Mouse (Mus musculus): ENCODE measurements around the gene Samd4. TPM values are rescaled to one million over a fixed set of nuclear protein-coding genes. Genes with fewer than 3 reads are reported as not detected.

Gene Samd4
- polyA plus RNA-seq, 1 experiment from 2014 or later = 4.5 TPM

DNA sequence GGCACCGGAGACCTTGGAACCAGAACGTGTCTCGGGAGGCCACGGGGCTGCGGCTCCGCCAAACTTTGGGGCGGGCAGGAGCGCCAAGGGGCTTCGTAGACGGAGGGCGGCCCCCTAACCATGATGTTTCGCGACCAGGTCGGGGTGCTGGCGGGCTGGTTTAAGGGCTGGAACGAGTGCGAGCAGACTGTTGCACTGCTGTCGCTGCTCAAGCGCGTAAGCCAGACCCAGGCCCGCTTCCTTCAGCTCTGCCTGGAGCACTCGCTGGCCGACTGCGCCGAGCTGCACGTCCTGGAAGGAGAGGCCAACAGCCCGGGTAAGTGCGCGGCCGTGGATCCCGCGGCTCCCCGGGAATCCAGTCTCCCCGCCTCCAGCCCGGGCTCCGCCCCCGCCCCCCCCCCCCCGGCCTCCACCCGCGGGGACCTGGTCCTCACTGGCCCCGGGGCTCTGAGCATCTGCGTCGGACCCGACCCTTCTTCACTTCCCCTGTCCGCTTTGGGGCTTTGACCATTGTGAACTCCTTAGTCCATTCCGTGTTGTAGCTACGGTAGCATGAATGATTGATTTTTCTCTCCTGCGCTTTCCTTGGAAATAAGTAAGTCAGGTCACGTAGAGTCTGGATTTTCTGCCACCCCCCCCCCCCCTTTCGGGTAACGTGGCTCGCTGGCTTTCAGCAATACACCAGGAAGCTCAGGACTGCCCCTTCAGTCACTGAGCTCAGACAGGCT lies 2.2 kb downstream of the Samd4 start:
- Histone ChIP-seq H3K9me3 (no peaks in the 10 kb centered on the region), H3K27me3 (ENCODE audit: insufficient read depth, poor library complexity, severe bottlenecking) (peaks cover 27% of the 10 kb centered on the region), H3K4me1 (replicated peaks) (peaks cover 47% of the 10 kb centered on the region), H3K36me3 (0 out of 2 replicates have a peak, but pooled peaks cover 6% of the 10 kb centered on the region), H3K4me3 (peak overlapping the region; percentile 72), H3K27ac (peak overlapping the region; percentile 90)
- WGBS = under 1% methylated on average over 49 of the region's 52 CpGs
- DNase-seq (ENCODE audit: low spot score) = peak; percentile 81

DNA sequence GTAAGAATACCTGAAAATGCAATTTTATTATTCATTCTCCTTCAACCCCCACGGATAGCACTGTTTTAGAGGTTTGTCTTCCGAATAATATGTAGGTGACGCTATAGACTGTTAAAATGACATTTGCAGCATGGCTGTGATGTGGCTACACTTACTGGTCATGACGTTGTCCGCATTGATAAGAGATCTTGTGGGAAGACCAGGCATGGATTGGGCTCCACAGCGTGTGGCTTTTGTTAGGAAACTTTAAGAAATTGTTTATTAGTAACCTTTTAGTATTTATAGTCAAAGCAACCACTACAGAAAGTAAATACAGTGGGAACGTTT lies 2.7 kb downstream of the Samd4 start:
- no peak for DNase-seq (ENCODE audit: low spot score)
- peaks cover 47% of the 10 kb centered on the region for H3K4me1 ChIP-seq (replicated peaks)
- H3K4me3 ChIP-seq = peak overlapping the region; percentile 72
- H3K27ac ChIP-seq = peak overlapping the region; percentile 90
- H3K36me3 ChIP-seq = 0 out of 2 replicates have a peak, but pooled peaks cover 6% of the 10 kb centered on the region
- 3% methylated on average over 7 of the region's 7 CpGs for WGBS
- H3K9me3 ChIP-seq = no peaks in the 10 kb centered on the region
- peaks cover 27% of the 10 kb centered on the region for H3K27me3 ChIP-seq (ENCODE audit: insufficient read depth, poor library complexity, severe bottlenecking)

DNA sequence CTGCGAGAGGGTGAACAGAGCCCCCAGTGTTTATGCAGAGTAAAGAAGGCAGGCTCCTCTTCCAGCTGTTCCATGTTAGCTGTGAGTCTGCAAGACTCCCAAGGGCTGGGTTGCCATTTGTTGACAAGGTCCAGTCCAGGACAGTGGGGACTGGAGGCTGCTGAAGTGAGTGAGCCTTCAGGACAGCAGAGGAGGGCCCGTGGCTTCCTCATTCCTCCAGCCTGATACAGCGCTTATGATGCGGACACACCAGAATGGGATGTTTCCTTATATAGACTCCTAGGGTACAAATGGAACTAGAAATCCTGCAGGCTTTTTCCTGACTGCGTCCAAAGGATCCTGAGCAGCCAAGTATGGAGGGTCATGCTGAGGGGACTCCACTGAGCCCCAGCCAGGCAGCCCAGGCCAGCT lies 3.2 kb downstream of the Samd4 start:
- peak overlapping the region; percentile 56 for H3K27ac ChIP-seq
- H3K36me3 ChIP-seq = 0 out of 2 replicates have a peak, but pooled peaks cover 6% of the 10 kb centered on the region
- peak overlapping the region; percentile 72 for H3K4me3 ChIP-seq
- H3K9me3 ChIP-seq = no peaks in the 10 kb centered on the region
- 20% methylated on average over 5 of the region's 5 CpGs for WGBS
- DNase-seq (ENCODE audit: low spot score) = peak; percentile 29
- peaks cover 47% of the 10 kb centered on the region for H3K4me1 ChIP-seq (replicated peaks)
- H3K27me3 ChIP-seq (ENCODE audit: insufficient read depth, poor library complexity, severe bottlenecking) = peaks cover 27% of the 10 kb centered on the region

DNA sequence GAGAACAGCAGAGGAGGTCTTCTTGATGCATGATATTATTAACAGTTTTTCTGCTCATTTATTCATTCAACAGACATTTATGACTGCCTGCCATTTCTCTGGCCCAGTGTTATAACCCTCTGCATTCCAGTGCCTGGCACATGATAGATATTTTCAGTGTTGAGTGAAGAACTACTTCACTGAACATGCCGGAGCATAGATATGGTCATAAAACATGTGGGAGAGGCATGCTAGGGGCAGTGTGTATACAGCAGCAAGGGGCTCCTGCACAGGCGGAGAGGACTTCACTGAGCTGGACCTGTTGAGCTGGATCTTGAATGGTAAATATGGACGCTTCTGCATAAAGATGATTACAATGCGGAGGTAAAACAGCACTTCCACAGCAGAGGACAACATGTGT lies 6.4 kb downstream of the Samd4 start:
- Histone ChIP-seq H3K9me3 (no peaks in the 10 kb centered on the region), H3K4me3 (no peak overlapping the region), H3K27me3 (ENCODE audit: insufficient read depth, poor library complexity, severe bottlenecking) (no peaks in the 10 kb centered on the region), H3K4me1 (replicated peaks) (peaks cover 20% of the 10 kb centered on the region), H3K36me3 (0 out of 2 replicates have a peak, but pooled peaks cover 6% of the 10 kb centered on the region), H3K27ac (no peak overlapping the region)
- 93% methylated on average over 4 of the region's 4 CpGs for WGBS
- DNase-seq (ENCODE audit: low spot score) = no peak

DNA sequence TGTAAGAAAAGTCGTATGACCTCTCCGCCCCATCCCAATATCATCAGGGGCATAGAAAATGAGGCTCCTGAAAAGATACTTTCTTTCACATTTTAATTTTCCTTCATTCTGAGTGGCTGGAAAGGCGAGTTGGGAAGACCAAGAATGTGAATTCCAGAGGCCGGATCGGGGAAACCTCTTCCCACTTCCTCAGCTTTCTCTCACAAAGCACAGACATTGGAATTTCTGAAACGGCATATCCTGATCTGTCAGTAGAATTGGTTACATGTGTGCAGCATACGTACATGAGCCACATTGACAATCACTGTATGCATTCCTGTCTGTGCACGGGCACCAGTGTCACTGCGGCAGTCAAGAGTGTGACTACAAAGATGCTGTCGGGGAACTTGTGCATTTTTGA lies 11.3 kb downstream of the Samd4 start:
- no peak for DNase-seq (ENCODE audit: low spot score)
- 0 out of 2 replicates have a peak, but pooled peaks cover 6% of the 10 kb centered on the region for H3K36me3 ChIP-seq
- no peaks in the 10 kb centered on the region for H3K9me3 ChIP-seq
- no peak overlapping the region for H3K4me3 ChIP-seq
- H3K27ac ChIP-seq = no peak overlapping the region
- H3K27me3 ChIP-seq (ENCODE audit: insufficient read depth, poor library complexity, severe bottlenecking) = no peaks in the 10 kb centered on the region
- 86% methylated on average over 10 of the region's 10 CpGs for WGBS
- H3K4me1 ChIP-seq (replicated peaks) = no peaks in the 10 kb centered on the region

DNA sequence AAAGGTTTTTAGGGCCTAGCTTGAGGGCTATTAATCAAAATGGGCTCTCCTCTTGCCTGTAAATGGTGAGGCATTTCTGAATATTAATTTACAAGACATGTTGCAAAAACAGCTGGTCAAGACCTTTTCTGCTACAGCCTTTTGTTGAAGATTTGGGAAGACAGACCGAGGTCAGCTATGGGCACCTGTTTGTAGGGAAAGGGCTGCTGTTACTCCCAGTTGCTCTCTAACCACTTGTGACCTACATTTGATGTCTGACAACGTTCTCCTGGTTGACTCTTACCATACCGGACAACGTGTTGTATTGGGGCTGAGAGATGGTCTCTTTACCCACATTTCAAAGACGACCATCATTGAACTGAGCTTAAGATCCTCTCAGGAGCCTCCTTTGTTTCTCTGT lies 15.3 kb downstream of the Samd4 start:
- Histone ChIP-seq H3K27ac (no peak overlapping the region), H3K4me1 (replicated peaks) (no peaks in the 10 kb centered on the region; the same call in 1 of the 2 replicates), H3K27me3 (ENCODE audit: insufficient read depth, poor library complexity, severe bottlenecking) (no peaks in the 10 kb centered on the region), H3K4me3 (no peak overlapping the region), H3K9me3 (no peaks in the 10 kb centered on the region), H3K36me3 (no peaks in the 10 kb centered on the region)
- no peak for DNase-seq (ENCODE audit: low spot score)
- WGBS = 89% methylated on average over 5 of the region's 5 CpGs

DNA sequence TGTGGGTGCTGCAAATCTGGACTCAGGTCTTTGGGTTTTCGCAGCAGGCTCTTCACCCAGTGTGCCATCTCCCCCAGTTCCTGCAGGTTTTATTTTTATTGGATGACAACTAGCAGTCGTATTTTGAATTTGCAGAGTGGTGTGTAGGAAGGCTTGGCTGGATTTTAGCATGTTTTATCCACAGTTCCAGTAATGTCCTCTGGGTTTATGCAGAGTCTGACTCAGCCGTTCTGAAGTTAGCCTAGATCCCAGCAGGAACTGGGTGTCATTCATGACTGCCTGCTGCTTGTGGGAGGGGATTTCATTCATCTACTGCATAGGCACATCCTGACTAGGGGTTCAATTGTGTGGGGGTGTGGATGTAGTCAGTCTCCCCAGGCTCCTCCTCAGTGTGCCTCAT lies 16.0 kb downstream of the Samd4 start:
- 75% methylated on average over 3 of the region's 3 CpGs for WGBS
- Histone ChIP-seq H3K27me3 (ENCODE audit: insufficient read depth, poor library complexity, severe bottlenecking) (no peaks in the 10 kb centered on the region), H3K36me3 (no peaks in the 10 kb centered on the region), H3K4me1 (replicated peaks) (no peaks in the 10 kb centered on the region; the same call in 1 of the 2 replicates), H3K27ac (no peak overlapping the region), H3K9me3 (no peaks in the 10 kb centered on the region), H3K4me3 (no peak overlapping the region)
- DNase-seq (ENCODE audit: low spot score) = no peak

DNA sequence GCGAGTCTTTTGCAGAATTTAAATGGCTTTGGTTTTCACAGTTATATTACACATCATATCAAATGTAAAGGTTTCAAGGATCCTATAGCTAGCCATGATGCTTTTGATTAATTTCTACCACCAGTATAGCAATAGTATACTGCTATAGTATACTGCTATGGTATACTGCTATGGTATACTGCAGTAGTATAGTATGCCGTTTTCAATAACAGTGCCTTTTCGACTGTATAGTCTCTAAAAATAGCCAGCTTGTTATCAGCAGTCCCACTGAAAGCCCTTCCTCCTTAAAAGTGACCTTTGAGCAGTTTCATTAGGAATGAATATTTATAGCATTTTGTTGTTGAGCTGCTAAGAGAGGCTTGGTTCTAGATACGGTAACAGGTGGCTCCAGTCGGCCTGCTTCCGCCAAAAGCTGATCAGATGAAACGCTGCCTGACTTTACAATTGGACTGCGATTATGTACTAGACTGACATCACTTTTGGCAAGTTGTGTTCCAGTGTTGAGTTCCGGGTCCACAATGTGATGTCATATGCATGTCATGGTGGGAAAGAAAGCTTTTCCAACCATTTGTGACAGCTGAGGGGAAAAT lies 19.9 kb downstream of the Samd4 start:
- DNase-seq (ENCODE audit: low spot score) = no peak
- no peaks in the 10 kb centered on the region for H3K36me3 ChIP-seq
- no peaks in the 10 kb centered on the region; the same call in 1 of the 2 replicates for H3K4me1 ChIP-seq (replicated peaks)
- no peak overlapping the region for H3K27ac ChIP-seq
- H3K9me3 ChIP-seq = no peaks in the 10 kb centered on the region
- WGBS = 93% methylated on average over 9 of the region's 9 CpGs
- no peaks in the 10 kb centered on the region for H3K27me3 ChIP-seq (ENCODE audit: insufficient read depth, poor library complexity, severe bottlenecking)
- H3K4me3 ChIP-seq = no peak overlapping the region

DNA sequence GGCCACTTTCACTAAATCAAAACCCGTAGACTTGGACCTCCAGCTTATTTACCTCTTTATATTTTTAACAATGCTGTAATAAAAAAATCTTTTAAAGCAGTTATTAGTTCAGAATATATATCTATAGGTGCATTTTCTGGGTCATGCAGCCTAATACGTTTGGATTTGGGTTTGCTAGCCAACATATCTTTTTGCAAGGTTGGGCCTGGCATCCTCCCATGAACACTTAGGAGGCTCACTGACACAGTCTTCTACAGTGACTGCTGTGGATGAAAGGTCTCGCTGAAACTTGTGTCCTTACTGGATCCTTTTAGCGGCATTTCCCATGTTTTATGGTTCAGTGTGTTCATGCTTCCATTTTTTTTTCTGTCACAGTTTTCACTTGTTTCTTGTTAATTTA lies 21.6 kb downstream of the Samd4 start:
- no peak overlapping the region for H3K4me3 ChIP-seq
- H3K4me1 ChIP-seq (replicated peaks) = no peaks in the 10 kb centered on the region; the same call in 1 of the 2 replicates
- H3K27me3 ChIP-seq (ENCODE audit: insufficient read depth, poor library complexity, severe bottlenecking) = no peaks in the 10 kb centered on the region
- no peak for DNase-seq (ENCODE audit: low spot score)
- no peaks in the 10 kb centered on the region for H3K9me3 ChIP-seq
- H3K27ac ChIP-seq = no peak overlapping the region
- 89% methylated on average over 4 of the region's 4 CpGs for WGBS
- H3K36me3 ChIP-seq = no peaks in the 10 kb centered on the region

DNA sequence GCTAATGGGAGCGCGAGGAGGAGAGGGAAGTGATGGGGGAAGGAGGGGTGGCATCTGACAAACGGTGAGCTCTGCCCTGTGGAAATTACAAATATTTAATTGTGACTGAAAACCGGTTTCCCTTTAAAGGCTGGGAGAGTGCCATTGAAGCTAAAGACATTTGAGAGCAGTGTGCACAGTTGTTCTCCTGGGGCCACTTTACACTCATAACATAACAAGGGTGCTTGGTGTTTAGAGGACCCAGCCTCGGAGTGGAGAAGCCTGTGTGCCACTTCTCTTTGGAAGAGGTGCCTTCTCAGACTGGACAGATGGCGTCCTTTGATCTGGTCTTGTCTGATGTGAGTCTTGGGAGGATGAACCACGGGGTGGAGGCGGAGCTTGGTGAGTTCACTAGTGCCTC lies 26.2 kb downstream of the Samd4 start:
- H3K27ac ChIP-seq = no peak overlapping the region
- DNase-seq (ENCODE audit: low spot score) = no peak
- H3K27me3 ChIP-seq (ENCODE audit: insufficient read depth, poor library complexity, severe bottlenecking) = no peaks in the 10 kb centered on the region
- H3K4me3 ChIP-seq = no peak overlapping the region
- WGBS = 80% methylated on average over 8 of the region's 8 CpGs
- no peaks in the 10 kb centered on the region for H3K9me3 ChIP-seq
- H3K36me3 ChIP-seq = no peaks in the 10 kb centered on the region
- no peaks in the 10 kb centered on the region for H3K4me1 ChIP-seq (replicated peaks)

DNA sequence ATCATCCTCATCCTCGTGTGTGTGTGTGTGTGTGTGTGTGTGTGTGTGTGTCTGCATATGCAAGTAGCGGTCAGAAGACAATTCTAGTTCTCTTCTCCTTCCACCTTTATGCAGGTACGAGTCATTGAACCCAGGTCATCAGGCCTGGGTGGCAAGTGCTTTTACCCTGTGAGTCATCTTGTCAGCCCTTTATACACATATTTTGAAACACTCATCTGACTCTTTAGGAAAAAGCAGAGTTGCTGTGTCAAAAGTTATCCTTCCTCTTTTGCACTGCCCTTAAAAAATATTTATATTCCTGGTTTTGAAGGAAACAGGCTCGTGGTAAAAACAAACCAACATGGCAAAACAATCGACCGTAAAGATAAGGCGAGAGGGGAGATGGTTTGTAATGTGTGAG lies 29.8 kb downstream of the Samd4 start:
- no peak overlapping the region for H3K4me3 ChIP-seq
- H3K9me3 ChIP-seq = no peaks in the 10 kb centered on the region
- no peak for DNase-seq (ENCODE audit: low spot score)
- H3K27ac ChIP-seq = no peak overlapping the region
- H3K36me3 ChIP-seq = no peaks in the 10 kb centered on the region
- 93% methylated on average over 7 of the region's 7 CpGs for WGBS
- H3K27me3 ChIP-seq (ENCODE audit: insufficient read depth, poor library complexity, severe bottlenecking) = no peaks in the 10 kb centered on the region
- H3K4me1 ChIP-seq (replicated peaks) = no peaks in the 10 kb centered on the region

DNA sequence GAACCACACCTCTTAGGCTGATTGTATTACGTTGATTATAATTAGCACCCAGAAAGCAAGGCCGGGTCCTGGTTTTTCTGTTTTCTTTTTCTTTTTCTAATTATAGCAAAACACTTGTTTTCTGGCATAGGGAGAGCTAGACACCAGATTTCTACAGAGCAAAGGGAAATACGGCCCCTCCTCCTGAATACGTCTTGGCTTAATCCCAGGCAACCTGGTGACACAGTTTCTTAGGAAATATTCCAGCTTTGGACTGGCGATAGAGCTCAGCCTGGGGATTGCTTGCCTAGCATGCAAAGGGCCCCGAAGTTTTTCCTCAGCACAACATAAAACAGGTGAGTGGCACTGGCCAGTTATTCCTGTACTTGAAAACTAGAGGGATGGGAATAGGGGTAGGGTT lies 31.7 kb downstream of the Samd4 start:
- H3K27me3 ChIP-seq (ENCODE audit: insufficient read depth, poor library complexity, severe bottlenecking) = no peaks in the 10 kb centered on the region
- no peak for DNase-seq (ENCODE audit: low spot score)
- H3K27ac ChIP-seq = no peak overlapping the region
- H3K4me1 ChIP-seq (replicated peaks) = no peaks in the 10 kb centered on the region
- H3K9me3 ChIP-seq = no peaks in the 10 kb centered on the region
- no peaks in the 10 kb centered on the region for H3K36me3 ChIP-seq
- H3K4me3 ChIP-seq = no peak overlapping the region
- WGBS = 87% methylated on average over 6 of the region's 6 CpGs

DNA sequence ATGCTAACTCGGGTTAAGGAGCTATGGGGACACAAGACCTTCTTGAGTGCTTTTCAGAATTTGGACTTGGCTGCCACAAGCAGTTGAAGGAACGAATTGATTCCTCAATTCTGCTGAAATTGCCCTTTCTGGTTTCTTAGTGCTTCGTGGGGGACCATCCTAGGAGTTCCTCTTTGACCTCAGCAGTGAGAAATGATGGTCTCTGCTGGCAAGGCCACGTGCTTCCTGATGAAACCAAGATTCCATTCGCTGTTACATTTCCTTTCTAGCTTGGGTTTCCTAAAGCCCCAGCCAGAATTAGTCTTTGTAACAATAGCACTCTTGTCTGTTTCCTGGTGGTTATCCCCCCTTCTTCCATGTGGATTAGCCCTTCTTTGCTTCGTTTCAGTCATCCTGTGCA lies 32.9 kb downstream of the Samd4 start:
- DNase-seq (ENCODE audit: low spot score) = no peak
- 77% methylated on average over 6 of the region's 6 CpGs for WGBS
- Histone ChIP-seq H3K4me3 (no peak overlapping the region), H3K4me1 (replicated peaks) (no peaks in the 10 kb centered on the region; the same call in 1 of the 2 replicates), H3K27me3 (ENCODE audit: insufficient read depth, poor library complexity, severe bottlenecking) (no peaks in the 10 kb centered on the region), H3K36me3 (no peaks in the 10 kb centered on the region), H3K27ac (no peak overlapping the region), H3K9me3 (no peaks in the 10 kb centered on the region)

Data from hindbrain, embryonic 10.5 days (tissue).